Mouse (Mus musculus) spleen, adult 2 months (tissue): ENCODE data around the gene Prokr2. TPM values are rescaled to one million over a fixed set of nuclear protein-coding genes. Genes with fewer than 3 reads are reported as not detected.
"Not testable (repeated sequence)": the region's sequence is repeated elsewhere in the genome, so short reads cannot be mapped to it uniquely, and the experiment has no call there.

Source experiments
- DNase-seq, 2 experiments: peaks; one replicate each; pipeline versions ENCODE4 v3.0.0 to v3.0.0-alpha.2; 2012 to 2021; ENCODE audit warnings: low spot score in 2 of 2, low read depth in 1 of 2
- H3K27ac ChIP-seq: fragments of 200-500 bp; 2 replicates; pipeline ENCODE4 v1.5.1; 2012; ENCODE audit warnings: low read length, inconsistent platforms; ENCODE audit not compliant: insufficient read depth
- H3K27me3 ChIP-seq: fragments of 200-500 bp; 2 replicates; pipeline ENCODE4 v1.6.1; 2012; ENCODE audit warnings: mild to moderate bottlenecking, moderate library complexity, low read length, inconsistent platforms; ENCODE audit not compliant: control insufficient read depth, insufficient read depth
- H3K36me3 ChIP-seq: fragments of 200-500 bp; 2 replicates; pipeline ENCODE4 v1.6.1; 2012; ENCODE audit warnings: mild to moderate bottlenecking, low read length, inconsistent platforms; ENCODE audit not compliant: control insufficient read depth, insufficient read depth
- H3K4me1 ChIP-seq: fragments of 200-500 bp; 2 replicates; pipeline ENCODE4 v1.6.1; 2011; ENCODE audit warnings: inconsistent platforms; ENCODE audit not compliant: control insufficient read depth, insufficient read depth, insufficient read length
- H3K4me3 ChIP-seq: fragments of 200-500 bp; 2 replicates; pipeline ENCODE4 v1.5.1; 2011; ENCODE audit warnings: mild to moderate bottlenecking, inconsistent platforms; ENCODE audit not compliant: insufficient read depth, insufficient read length; ENCODE audit errors: extremely low read depth
- CTCF ChIP-seq: fragments of 200-500 bp; IDR thresholded peaks from 2 replicates; pipeline ENCODE4 v1.5.1; 2011; ENCODE audit warnings: mild to moderate bottlenecking, inconsistent platforms; ENCODE audit not compliant: insufficient read depth, insufficient read length, insufficient replicate concordance; ENCODE audit errors: extremely low read depth
- POLR2A ChIP-seq: fragments of 200-500 bp; IDR thresholded peaks from 2 replicates; pipeline ENCODE4 v1.6.1; 2011; ENCODE audit warnings: low read depth, low read length, inconsistent platforms
- WGBS: fragments of 180-500 bp; shearing (Covaris S2); methylation state at CpG from one replicate; pipeline ENCODE4 v1.1.7; 2018; 5-methylcytosine and 5-hydroxymethylcytosine counted together
- polyA plus RNA-seq: library from polyadenylated mRNA; depleted of rRNA; stranded (reverse); fragments of >200 nt; gene quantifications from 2 replicates; pipeline ENCODE4 v1.2.3, GENCODE M21; 2012

The Prokr2 gene
- polyA plus RNA-seq, 1 experiment: 0.19 TPM

DNA sequence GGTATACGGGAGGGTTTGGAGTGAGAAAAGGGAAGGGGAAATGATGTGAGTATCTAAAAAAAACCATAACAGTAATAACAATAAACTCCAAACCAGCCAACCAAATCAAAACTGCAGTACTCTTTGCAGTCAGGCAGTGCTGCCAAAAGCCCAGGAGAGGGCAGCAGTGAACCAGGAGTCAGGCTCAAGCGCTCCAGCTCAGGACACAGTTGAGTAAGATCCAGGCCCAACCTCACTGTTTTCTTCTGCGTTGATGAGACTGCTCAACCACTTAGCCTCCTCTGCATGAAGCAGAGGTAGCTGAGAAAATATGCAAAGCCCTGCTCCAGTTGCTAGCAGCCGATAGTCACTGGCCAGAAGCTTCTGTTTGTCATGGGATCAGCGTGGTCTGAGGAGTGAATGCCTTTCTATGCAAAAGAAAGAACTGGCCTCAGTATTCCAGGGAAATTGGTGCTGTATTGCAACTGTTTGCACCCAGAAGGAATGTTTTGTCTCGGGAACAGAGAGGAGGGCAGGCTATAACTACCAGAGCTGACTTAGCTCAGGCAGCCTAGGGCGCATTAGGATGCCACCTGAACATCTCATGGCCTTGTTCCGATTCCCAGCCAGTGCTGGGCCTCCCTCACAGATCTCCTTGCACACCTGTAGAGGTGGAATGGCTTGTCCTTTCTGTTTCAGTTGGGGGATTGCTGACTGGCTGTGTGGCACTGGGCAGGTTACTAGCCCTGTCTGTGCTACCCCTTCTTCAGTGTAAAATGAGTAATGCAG is 69.0 kb downstream of the Prokr2 start:
- DNase-seq: peak; percentile 40 to 55
- 45% methylated on average over 8 of the region's 8 CpGs for WGBS
- no peaks in the 10 kb centered on the region; the same call in 1 of the 2 replicates for H3K4me1 ChIP-seq
- H3K4me3 ChIP-seq: no peak overlapping the region
- no peak overlapping the region for H3K27ac ChIP-seq
- peaks cover 3% of the 10 kb centered on the region; the same call in 1 of the 2 replicates for H3K36me3 ChIP-seq
- TF ChIP-seq POLR2A: no peak
- peak; percentile 96 for TF ChIP-seq CTCF
- H3K27me3 ChIP-seq: no peaks in the 10 kb centered on the region

DNA sequence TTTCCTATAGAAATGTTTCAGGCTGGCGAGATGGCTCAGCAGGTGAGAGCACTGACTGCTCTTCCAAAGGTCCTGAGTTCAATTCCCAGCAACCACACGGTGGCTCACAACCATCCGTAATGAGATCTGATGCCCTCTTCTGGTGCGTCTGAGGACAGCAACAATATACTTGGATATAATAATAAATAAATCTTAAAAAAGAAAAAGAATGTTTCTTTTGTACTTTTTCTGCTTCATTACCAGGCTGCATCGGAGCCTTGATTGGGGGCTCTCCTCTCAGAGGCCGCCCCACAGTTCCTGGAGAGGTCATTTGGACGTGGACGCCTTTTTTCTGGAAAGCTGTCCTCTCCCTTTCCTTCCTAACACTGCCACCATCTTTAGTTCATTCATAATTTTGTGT is 71.2 kb downstream of the Prokr2 start:
- not testable (repeated sequence) for H3K4me1 ChIP-seq, H3K4me3 ChIP-seq, DNase-seq, H3K27ac ChIP-seq, H3K27me3 ChIP-seq, H3K36me3 ChIP-seq
- WGBS: 89% methylated on average over 8 of the region's 8 CpGs

- no peak for DNase-seq
- Histone ChIP-seq H3K27me3 (no peaks in the 10 kb centered on the region), H3K4me1 (no peaks in the 10 kb centered on the region; the same call in 1 of the 2 replicates), H3K36me3 (peaks cover 8% of the 10 kb centered on the region), H3K4me3 (no peak overlapping the region), H3K27ac (no peak overlapping the region)
- TF ChIP-seq POLR2A (no peak), CTCF (no peak)
- 88% methylated on average over 2 of the region's 2 CpGs for WGBS
These were observed 71.7 kb downstream of the Prokr2 start for GRCm38 (mm10) chr2:132313568-132313967.

- Histone ChIP-seq H3K4me1 (no peaks in the 10 kb centered on the region; the same call in 1 of the 2 replicates), H3K27ac (no peak overlapping the region), H3K27me3 (no peaks in the 10 kb centered on the region), H3K4me3 (no peak overlapping the region), H3K36me3 (peaks cover 8% of the 10 kb centered on the region)
- DNase-seq: no peak
- 86% methylated on average over 5 of the region's 5 CpGs for whole genome bisulfite sequencing
- TF ChIP-seq CTCF (no peak), POLR2A (no peak)
These were observed 72.6 kb downstream of the Prokr2 start for GRCm38 (mm10) chr2:132312616-132313015.

DNA sequence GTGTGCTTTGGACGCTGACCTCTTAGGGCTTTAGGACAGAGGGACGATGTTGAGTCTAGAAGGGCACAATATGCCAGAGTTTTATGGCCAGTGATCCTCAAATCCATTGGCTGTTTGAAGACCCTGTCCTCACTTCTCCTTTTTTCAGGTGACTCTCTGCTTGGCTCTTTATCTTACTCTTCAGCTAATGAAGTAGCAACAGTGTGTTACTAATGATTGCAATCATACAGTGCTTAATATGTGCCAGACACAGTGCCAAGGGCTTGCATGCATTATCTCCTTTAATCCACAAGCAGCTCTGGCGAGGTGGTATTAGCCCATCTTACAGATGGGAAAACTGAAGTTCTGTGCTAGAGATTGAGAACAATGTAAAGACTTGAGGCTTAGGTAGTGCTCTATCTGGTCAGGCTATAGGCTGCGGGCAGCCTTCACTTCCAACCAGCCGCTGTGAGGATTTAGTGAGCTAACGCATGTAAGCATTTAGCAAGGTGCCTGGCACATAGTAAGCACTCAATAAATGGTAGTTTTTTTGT is 75.8 kb downstream of the Prokr2 start:
- WGBS: 89% methylated on average over 6 of the region's 6 CpGs
- no peak for TF ChIP-seq POLR2A
- TF ChIP-seq CTCF: no peak
- Histone ChIP-seq H3K36me3 (peaks cover 23% of the 10 kb centered on the region), H3K27me3 (no peaks in the 10 kb centered on the region), H3K4me1 (no peaks in the 10 kb centered on the region), H3K27ac (no peak overlapping the region), H3K4me3 (no peak overlapping the region)
- DNase-seq: no peak

DNA sequence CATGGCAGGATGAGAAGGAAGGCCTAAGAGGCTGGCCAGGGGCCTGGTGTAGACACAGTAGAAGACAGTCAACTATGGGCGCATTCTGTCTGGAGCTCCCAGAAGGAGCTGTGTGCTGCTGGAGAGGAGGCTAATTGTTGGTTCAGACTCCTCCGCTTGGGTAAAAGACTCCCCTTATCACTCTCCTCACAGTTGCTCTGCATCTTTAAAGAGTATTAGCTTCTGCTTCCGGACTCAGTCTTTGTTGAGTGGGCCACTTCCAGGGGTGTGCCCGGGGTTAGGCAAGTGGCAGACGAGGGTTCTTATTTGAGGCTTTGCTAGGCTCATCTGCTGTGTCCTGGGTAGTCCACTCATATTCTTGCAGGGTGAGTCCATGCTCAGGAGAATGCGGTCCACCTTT is 76.4 kb downstream of the Prokr2 start:
- H3K4me3 ChIP-seq: no peak overlapping the region

GRCm38 (mm10) chr2:132307213-132307843 is 77.9 kb downstream of the Prokr2 start:
- no peak for DNase-seq
- Histone ChIP-seq H3K27ac (no peak overlapping the region), H3K27me3 (no peaks in the 10 kb centered on the region), H3K4me1 (no peaks in the 10 kb centered on the region), H3K36me3 (peaks cover 27% of the 10 kb centered on the region), H3K4me3 (no peak overlapping the region)
- TF ChIP-seq POLR2A (no peak), CTCF (no peak)
- WGBS: 91% methylated on average over 11 of the region's 11 CpGs

More for the DNA sequence above, 76.4 kb downstream of the Prokr2 start:
- DNase-seq: no peak
- Histone ChIP-seq H3K36me3 (peaks cover 26% of the 10 kb centered on the region), H3K4me1 (no peaks in the 10 kb centered on the region), H3K27me3 (no peaks in the 10 kb centered on the region), H3K27ac (no peak overlapping the region)
- TF ChIP-seq CTCF (no peak), POLR2A (no peak)
- 89% methylated on average over 6 of the region's 6 CpGs for WGBS
